Mouse (Mus musculus): ENCODE measurements at regions not wholly inside any gene's neighbourhood (a gene's known extent, or its start where the extent isn't known, plus 50 kb on each side); places are given as distances from the start of the nearest gene placed in this dataset.

GRCm38 (mm10) chr4:12837097-12837426 lies 665.2 kb upstream of the Fam92a start:
- no peak for DNase-seq

GRCm38 (mm10) chr4:12836326-12837096 lies 664.7 kb upstream of the Fam92a start:
- DNase-seq, result no peak

- no peak for DNase-seq
Measured at GRCm38 (mm10) chr4:12826419-12826818, 654.6 kb upstream of the Fam92a start.

- no peak for DNase-seq
Measured at GRCm38 (mm10) chr4:12814251-12814650, 642.4 kb upstream of the Fam92a start.

- no peak for DNase-seq
Measured at GRCm38 (mm10) chr4:12801186-12801585, 629.4 kb upstream of the Fam92a start.

GRCm38 (mm10) chr4:12799564-12799963 lies 627.7 kb upstream of the Fam92a start:
- DNase-seq, result no peak

- DNase-seq, result no peak
Measured at GRCm38 (mm10) chr4:12792764-12793422, 621.1 kb upstream of the Fam92a start.

- no peak for DNase-seq
Measured at GRCm38 (mm10) chr4:12791786-12792674, 620.2 kb upstream of the Fam92a start.

GRCm38 (mm10) chr4:12785840-12786239 lies 614.0 kb upstream of the Fam92a start:
- no peak for DNase-seq

GRCm38 (mm10) chr4:12784479-12784878 lies 612.7 kb upstream of the Fam92a start:
- no peak for DNase-seq

GRCm38 (mm10) chr4:12784068-12784467 lies 612.3 kb upstream of the Fam92a start:
- DNase-seq, result no peak

GRCm38 (mm10) chr4:12781969-12782904 lies 610.4 kb upstream of the Fam92a start:
- DNase-seq, result no peak

- no peak for DNase-seq
Measured at GRCm38 (mm10) chr4:12780254-12780653, 608.4 kb upstream of the Fam92a start.

- no peak for DNase-seq
Measured at GRCm38 (mm10) chr4:12779211-12779610, 607.4 kb upstream of the Fam92a start.

GRCm38 (mm10) chr4:12778163-12778562 lies 606.3 kb upstream of the Fam92a start:
- no peak for DNase-seq

GRCm38 (mm10) chr4:12776217-12776578 lies 604.4 kb upstream of the Fam92a start:
- no peak for DNase-seq

GRCm38 (mm10) chr4:12775524-12776216 lies 603.9 kb upstream of the Fam92a start:
- no peak for DNase-seq

- no peak for DNase-seq
Measured at GRCm38 (mm10) chr4:12775090-12775489, 603.3 kb upstream of the Fam92a start.

- no peak for DNase-seq
Measured at GRCm38 (mm10) chr4:12774671-12775070, 602.9 kb upstream of the Fam92a start.

GRCm38 (mm10) chr4:12773201-12773600 lies 601.4 kb upstream of the Fam92a start:
- DNase-seq, result no peak

- no peak for DNase-seq
Measured at GRCm38 (mm10) chr4:12770131-12770780, 598.4 kb upstream of the Fam92a start.
